Mouse (Mus musculus) erythroblast, embryonic 14.5 days (primary cell): ENCODE results near the gene Eif2ak3. TPM values are rescaled to one million over a fixed set of nuclear protein-coding genes. Genes with fewer than 3 reads are reported as not detected.

ENCODE experiments used
- H3K27me3 ChIP-seq: 2 replicates; pipeline ENCODE4 v1.6.1; 2012; ENCODE audit warnings: inconsistent platforms; ENCODE audit not compliant: control insufficient read depth
- H3K36me3 ChIP-seq: 2 replicates; pipeline ENCODE4 v1.6.1; 2012; ENCODE audit warnings: mild to moderate bottlenecking, inconsistent platforms; ENCODE audit not compliant: control insufficient read depth
- H3K4me1 ChIP-seq: 2 replicates; pipeline ENCODE4 v1.6.1; 2012; ENCODE audit warnings: inconsistent platforms; ENCODE audit not compliant: control insufficient read depth
- H3K4me3 ChIP-seq: replicated peaks from 2 replicates; pipeline ENCODE3; 2012; ENCODE audit warnings: moderate library complexity, mild to moderate bottlenecking, inconsistent platforms
- H3K9me3 ChIP-seq: 2 replicates; pipeline ENCODE4 v1.6.1; 2012; ENCODE audit warnings: low read length, inconsistent platforms, mixed read lengths; ENCODE audit not compliant: control insufficient read depth
- GATA1 ChIP-seq: IDR thresholded peaks from 2 replicates; pipeline ENCODE4 v1.6.1; 2012; ENCODE audit warnings: low read length, inconsistent platforms, mixed read lengths
- TAL1 ChIP-seq: IDR thresholded peaks from 3 replicates; pipeline ENCODE4 v1.6.1; 2012; ENCODE audit warnings: low read length, inconsistent platforms, mixed read lengths
- polyA plus RNA-seq: library from polyadenylated mRNA; stranded (reverse); fragments of >175 nt; gene quantifications from 2 replicates; pipeline ENCODE4 v1.2.3, GENCODE M21; 2012

Eif2ak3 gene
- polyA plus RNA-seq, 1 experiment, result 0.09 TPM

DNA sequence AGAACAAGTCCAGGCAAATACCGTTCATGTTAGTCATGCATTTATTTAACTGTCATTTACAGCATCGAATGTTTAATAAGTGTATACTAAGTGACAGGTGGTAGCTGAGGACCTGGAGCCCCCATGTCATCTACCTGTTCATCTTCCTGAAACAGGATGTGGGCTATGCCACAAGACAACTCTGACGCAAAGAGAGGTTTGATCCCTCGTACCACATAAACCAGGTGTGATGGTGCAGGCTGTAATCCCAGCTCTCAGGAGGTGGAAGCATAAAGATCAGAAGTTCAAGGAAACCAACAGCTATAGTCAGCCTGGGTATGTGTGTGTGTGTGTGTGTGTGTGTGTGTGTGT is 19.4 kb upstream of the Eif2ak3 start:
- TF ChIP-seq GATA1, result no peak
- TF ChIP-seq TAL1, result no peak
- Histone ChIP-seq H3K27me3 (no peaks in the 10 kb centered on the region), H3K36me3 (no peaks in the 10 kb centered on the region), H3K9me3 (no peaks in the 10 kb centered on the region; the same call in 1 of the 2 replicates), H3K4me3 (peak overlapping the region; percentile 64), H3K4me1 (peaks cover 36% of the 10 kb centered on the region)

DNA sequence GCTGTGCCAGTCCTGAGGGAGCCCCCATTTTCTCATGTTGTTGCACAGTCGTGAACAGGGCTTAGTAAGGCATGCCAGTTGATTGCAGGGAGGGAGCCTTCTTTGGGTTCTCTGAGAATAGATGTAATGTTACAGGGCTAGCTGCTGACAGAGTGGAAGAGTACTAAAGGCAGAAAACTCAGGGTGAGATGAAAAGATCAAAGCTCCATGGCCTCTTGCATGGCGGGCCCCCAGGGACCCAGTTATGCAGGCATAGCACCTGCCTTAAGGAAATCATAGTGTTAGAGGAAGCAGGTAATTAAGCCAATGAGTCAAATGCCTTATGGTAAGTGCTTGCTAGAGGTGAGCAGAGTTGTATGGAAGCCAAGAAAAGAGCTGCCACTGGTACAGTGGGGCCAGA is 14.9 kb upstream of the Eif2ak3 start:
- Histone ChIP-seq H3K36me3 (no peaks in the 10 kb centered on the region), H3K4me3 (no peak overlapping the region), H3K9me3 (no peaks in the 10 kb centered on the region; the same call in 1 of the 2 replicates), H3K4me1 (peaks cover 12% of the 10 kb centered on the region), H3K27me3 (peaks cover 3% of the 10 kb centered on the region; the same call in 1 of the 2 replicates)
- TF ChIP-seq TAL1 (no peak), GATA1 (no peak)

DNA sequence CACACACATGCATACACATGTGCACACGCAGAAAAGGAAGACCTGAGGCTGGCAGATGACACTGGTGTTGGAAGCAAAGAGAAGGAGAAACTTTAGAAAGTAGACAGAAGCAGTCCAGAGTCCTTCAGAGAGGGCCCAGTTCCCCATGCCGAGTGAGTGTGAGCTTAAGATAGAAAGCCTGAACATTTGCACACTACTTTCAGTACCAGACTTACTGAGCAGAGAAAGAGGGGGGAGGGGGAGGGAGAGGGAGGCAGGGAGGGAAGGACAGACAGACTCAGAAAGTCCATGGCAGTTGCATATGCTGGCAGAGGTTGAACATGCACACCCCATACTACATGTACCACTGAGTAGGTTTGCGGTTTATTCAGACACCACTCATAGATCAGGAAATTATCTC is 13.8 kb upstream of the Eif2ak3 start:
- Histone ChIP-seq H3K4me1 (peaks cover 3% of the 10 kb centered on the region), H3K4me3 (no peak overlapping the region), H3K9me3 (no peaks in the 10 kb centered on the region; the same call in 1 of the 2 replicates), H3K36me3 (no peaks in the 10 kb centered on the region), H3K27me3 (peaks cover 3% of the 10 kb centered on the region; the same call in 1 of the 2 replicates)
- no peak for TF ChIP-seq GATA1
- TF ChIP-seq TAL1, result no peak

DNA sequence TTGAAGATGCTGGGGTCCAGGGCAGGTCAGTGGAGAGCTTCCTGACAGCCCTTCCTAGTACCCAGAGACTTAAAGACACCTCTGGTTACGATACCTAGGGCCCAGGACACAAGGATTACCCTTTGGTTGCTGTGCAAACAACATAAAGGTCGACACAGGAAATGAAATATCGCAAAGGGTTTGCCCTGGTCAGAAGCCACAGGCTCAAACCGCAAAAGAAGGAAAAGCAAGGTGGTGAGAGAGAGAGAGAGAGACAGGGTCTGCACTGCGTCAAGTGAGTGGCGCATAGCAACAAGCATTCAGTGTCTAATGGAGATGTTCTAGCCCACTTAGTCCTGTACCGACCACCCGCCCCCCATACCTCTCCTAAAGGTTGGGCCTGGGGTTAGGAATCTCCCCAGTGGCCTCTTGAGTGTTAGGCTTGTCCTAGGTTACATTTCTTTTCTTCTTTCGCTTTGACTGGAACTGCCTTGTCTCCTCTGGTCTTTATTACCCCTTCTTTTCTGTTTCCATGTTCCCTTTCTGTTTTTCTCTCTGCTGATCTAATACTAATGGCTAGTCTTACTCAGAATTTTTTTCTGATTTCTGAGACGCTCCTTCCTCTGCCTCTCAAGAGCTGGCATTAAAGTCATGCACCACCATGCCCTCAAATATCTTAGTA is 13.0 kb upstream of the Eif2ak3 start:
- Histone ChIP-seq H3K36me3 (no peaks in the 10 kb centered on the region), H3K4me3 (no peak overlapping the region), H3K9me3 (no peaks in the 10 kb centered on the region; the same call in 1 of the 2 replicates), H3K27me3 (peaks cover 3% of the 10 kb centered on the region; the same call in 1 of the 2 replicates), H3K4me1 (peaks cover 2% of the 10 kb centered on the region)
- TF ChIP-seq TAL1 (no peak), GATA1 (no peak)

DNA sequence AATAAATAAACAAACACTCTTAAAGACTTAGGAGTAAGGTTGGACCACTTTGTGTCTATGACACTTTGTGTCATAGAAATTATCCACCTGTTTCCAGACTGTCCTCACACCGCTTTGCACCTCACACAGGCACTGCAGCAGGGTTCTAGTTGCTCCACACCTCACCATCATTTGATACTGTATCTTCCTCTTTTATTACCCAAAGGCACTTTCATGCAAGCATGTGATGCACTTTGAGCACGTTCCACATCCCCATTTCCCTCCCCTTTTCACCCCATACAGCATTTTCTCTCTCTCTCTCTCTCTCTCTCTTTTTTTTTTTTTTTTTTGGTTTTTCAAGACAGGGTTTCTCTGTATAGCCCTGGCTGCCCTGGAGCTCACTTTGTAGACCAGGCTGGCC is 7.0 kb upstream of the Eif2ak3 start:
- peaks cover 3% of the 10 kb centered on the region; the same call in 1 of the 2 replicates for H3K4me1 ChIP-seq
- no peaks in the 10 kb centered on the region for H3K36me3 ChIP-seq
- H3K9me3 ChIP-seq, result no peaks in the 10 kb centered on the region
- TF ChIP-seq TAL1, result no peak
- TF ChIP-seq GATA1, result no peak
- H3K4me3 ChIP-seq, result no peak overlapping the region
- H3K27me3 ChIP-seq, result peaks cover 3% of the 10 kb centered on the region; the same call in 1 of the 2 replicates

DNA sequence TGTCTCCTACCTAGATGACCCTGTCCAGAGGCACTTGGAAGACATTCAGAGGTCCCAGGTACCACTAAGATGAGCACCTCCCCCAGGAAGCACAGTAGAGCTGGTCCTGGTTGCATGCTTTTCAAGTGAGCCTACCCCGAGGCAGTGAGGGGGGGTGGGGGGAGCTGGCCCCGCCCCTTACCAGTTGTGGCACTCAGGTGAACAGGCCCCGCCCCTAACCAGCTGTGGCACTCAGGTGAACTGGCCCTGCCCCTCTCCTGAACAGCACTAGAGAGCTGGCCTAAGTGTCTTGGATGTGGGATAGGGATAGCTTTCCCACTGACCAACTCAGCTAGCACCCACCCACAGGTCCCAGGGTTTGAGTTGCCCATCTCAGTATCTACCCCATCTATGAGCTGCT is 5.8 kb upstream of the Eif2ak3 start:
- H3K4me1 ChIP-seq, result peaks cover 12% of the 10 kb centered on the region
- H3K4me3 ChIP-seq, result no peak overlapping the region
- TF ChIP-seq GATA1 (no peak), TAL1 (no peak)
- H3K27me3 ChIP-seq, result peaks cover 3% of the 10 kb centered on the region; the same call in 1 of the 2 replicates
- no peaks in the 10 kb centered on the region for H3K36me3 ChIP-seq
- H3K9me3 ChIP-seq, result no peaks in the 10 kb centered on the region

DNA sequence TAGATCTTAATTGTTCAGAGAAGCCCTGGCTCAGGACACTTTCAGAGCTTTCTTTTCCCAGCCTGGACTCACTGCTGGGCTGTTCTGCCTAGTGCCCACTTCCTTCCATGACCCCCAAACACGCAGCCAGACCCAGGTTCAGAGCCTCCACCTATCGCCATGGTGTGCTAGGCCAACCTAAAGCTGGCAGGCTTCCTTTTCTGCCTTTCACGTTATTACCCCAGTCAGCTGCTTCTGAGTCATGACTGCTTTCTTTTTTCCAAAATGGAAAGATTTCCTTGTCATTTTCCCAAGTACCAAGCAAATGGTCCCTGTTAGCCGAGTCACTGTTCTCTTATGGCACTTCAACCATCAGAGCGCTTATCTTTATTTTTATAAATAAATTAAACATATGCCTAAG is 4.0 kb upstream of the Eif2ak3 start:
- H3K4me1 ChIP-seq, result peaks cover 21% of the 10 kb centered on the region
- no peaks in the 10 kb centered on the region for H3K36me3 ChIP-seq
- TF ChIP-seq TAL1, result no peak
- no peak for TF ChIP-seq GATA1
- no peaks in the 10 kb centered on the region for H3K27me3 ChIP-seq
- H3K9me3 ChIP-seq, result no peaks in the 10 kb centered on the region
- no peak overlapping the region for H3K4me3 ChIP-seq

DNA sequence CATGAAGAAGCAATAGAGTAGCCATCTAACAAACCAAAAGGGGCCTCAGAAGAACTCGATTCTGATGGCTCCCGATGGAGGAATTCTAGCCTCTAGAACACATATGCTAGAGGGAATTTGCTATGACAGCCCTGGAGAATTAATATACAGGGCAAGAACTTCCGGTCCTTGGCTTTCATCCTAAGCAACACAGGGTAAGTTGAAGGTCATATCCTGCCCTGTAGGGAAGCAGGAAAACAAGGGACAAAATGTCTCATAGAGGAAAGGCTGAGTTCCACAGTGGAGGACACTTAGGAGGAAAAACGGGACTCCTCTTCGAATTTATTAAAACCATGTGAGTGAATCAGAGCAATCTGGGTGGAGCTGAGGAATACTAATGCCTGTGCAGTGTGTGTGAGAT is 1.3 kb upstream of the Eif2ak3 start:
- Histone ChIP-seq H3K27me3 (no peaks in the 10 kb centered on the region), H3K36me3 (peaks cover 6% of the 10 kb centered on the region), H3K4me3 (peak overlapping the region; percentile 74), H3K9me3 (no peaks in the 10 kb centered on the region), H3K4me1 (peaks cover 43% of the 10 kb centered on the region)
- no peak for TF ChIP-seq TAL1
- no peak for TF ChIP-seq GATA1

DNA sequence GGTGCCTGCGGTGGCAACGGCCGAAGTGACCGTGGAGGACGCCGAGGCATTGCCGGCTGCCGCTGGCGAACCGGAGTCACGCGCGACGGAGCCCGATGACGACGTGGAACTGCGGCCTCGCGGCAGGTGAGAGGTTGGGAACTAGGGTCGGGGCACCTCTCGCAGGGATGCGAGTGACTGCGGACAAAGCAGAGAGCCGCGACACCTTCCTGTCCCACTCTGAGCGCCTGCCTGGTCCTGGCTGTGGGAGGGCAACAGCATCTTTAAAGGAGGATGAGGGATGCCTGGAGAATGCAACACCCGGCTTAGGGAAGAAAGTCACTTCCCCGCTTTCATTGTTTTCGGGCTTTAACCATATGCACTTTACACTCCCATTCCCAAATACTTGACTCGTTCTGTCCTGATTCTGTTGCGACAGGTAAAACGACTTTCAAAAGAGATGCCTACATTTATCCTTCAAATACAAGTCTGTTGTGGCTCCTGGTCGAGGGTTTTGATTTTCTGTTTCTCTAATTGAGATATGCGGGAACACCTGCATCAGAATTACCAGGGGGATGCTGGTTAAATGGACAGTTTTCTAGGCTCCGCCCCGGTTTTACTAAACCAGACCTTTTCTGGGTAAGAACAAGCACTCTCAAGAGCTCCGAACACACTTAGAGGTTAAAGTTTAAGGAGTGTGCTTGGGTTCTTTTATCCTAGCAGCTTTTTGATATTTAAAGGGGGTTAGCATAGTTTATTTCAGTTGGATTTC is 756 bp downstream of the Eif2ak3 start:
- H3K4me3 ChIP-seq, result peak overlapping the region; percentile 74
- H3K27me3 ChIP-seq, result no peaks in the 10 kb centered on the region
- no peak for TF ChIP-seq GATA1
- TF ChIP-seq TAL1, result no peak
- peaks cover 45% of the 10 kb centered on the region for H3K4me1 ChIP-seq
- H3K36me3 ChIP-seq, result peaks cover 9% of the 10 kb centered on the region
- no peaks in the 10 kb centered on the region for H3K9me3 ChIP-seq
